Mouse (Mus musculus): ENCODE results near the gene Apoa2.

DNA sequence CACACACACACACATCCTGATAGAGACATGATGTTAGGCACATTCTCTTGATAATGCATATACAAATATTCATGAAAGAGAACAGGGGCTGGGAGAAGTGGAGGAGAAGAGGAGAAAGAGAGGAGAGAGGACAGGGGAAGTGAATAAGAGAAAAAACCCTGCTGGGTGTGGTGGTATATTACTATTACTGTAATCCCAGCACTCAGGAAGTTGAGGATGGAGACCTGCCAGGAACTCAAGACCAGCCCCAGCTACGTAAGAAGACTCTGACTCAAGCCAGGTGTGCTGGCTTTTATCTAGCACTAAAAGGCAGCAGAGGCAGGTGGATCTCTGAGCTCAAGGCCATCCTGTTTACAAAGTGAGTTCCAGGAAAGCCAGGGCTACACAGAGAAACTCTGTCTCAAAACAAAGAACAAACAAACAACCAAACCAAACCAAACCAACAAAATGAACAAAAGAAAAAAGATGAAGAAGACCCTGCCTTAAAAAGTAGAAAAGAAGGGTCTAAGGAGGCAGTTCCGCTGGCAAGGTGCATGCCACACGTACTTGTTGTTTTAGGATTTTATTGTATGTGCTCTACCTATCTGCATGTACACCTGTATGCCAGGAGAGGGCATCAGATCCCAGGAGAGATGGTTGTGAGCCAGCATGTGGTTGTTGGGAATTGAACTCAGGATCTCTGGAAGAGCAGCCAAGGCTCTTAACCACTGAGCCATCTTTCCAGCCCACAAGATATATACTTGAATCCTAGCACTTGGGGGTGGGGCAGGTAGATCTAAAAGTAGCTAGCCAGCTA, 39.0 kb downstream of the Apoa2 start:
- TF ChIP-seq POLR2A (IDR thresholded peaks at IDR 0.05; ENCODE audit: low read depth, low read length) (no peak), CTCF (conservative IDR thresholded peaks at IDR 0.05; ENCODE audit: insufficient read depth, insufficient read length, low read depth, low read length) (peak; percentile 34)
